Mouse (Mus musculus) MEL (cell line): ENCODE data around the gene Cyb5b. TPM values are rescaled to one million over a fixed set of nuclear protein-coding genes. Genes with fewer than 3 reads are reported as not detected.

Experiments used
- DNase-seq: peaks from one replicate; pipeline ENCODE4 v3.0.0; 2011; ENCODE audit warnings: low read depth, low spot score
- H3K27ac ChIP-seq: 2 replicates; pipeline ENCODE4 v1.5.1; 2012; ENCODE audit warnings: low read depth, mild to moderate bottlenecking, control low read depth, low read length, moderate library complexity; ENCODE audit not compliant: control insufficient read depth
- H3K27me3 ChIP-seq, 2 experiments: fragments of 150-350 bp in 1 of 2; sonication (generic) in 1 of 2; 2 replicates each; pipeline ENCODE4 v1.6.1; 2012; ENCODE audit warnings: low read length in 2 of 2, mild to moderate bottlenecking in 2 of 2, improper control_type of control experiment in 1 of 2, moderate library complexity in 1 of 2; ENCODE audit not compliant: insufficient read depth in 2 of 2, control insufficient read depth in 1 of 2
- H3K36me3 ChIP-seq, 2 experiments: 2 replicates each; pipeline ENCODE4 v1.6.1; 2012 to 2014; ENCODE audit warnings: low read length in 2 of 2, improper control_type of control experiment in 1 of 2, inconsistent platforms in 1 of 2, mild to moderate bottlenecking in 1 of 2; ENCODE audit not compliant: insufficient read depth in 2 of 2, control insufficient read depth in 1 of 2
- H3K4me1 ChIP-seq, 2 experiments: fragments of 150-350 bp in 1 of 2; sonication (generic) in 1 of 2; 2 replicates each; pipeline ENCODE4 v1.6.1; 2012; ENCODE audit warnings: low read length in 2 of 2, improper control_type of control experiment in 1 of 2, mild to moderate bottlenecking in 1 of 2; ENCODE audit not compliant: insufficient read depth in 2 of 2, control insufficient read depth in 1 of 2
- H3K4me3 ChIP-seq, 2 experiments: fragments of 150-350 bp in 1 of 2; sonication (generic) in 1 of 2; 2 replicates each; pipeline ENCODE4 v1.5.1; 2012; ENCODE audit warnings: low read depth in 2 of 2, low read length in 2 of 2, mild to moderate bottlenecking in 2 of 2, moderate library complexity in 2 of 2, control low read depth in 1 of 2, improper control_type of control experiment in 1 of 2; ENCODE audit not compliant: control insufficient read depth in 1 of 2, insufficient read depth in 1 of 2
- H3K79me2 ChIP-seq: 2 replicates; pipeline ENCODE4 v1.6.1; 2012; ENCODE audit warnings: mild to moderate bottlenecking, low read length, moderate library complexity; ENCODE audit not compliant: control insufficient read depth, poor library complexity, insufficient read depth
- H3K9ac ChIP-seq: 2 replicates; pipeline ENCODE4 v1.6.1; 2012; ENCODE audit warnings: low read depth, mild to moderate bottlenecking, control low read depth, low read length, moderate library complexity; ENCODE audit not compliant: control insufficient read depth, poor library complexity, severe bottlenecking
- H3K9me3 ChIP-seq: fragments of 150-350 bp; sonication (generic); replicated peaks from 2 replicates; pipeline ENCODE4 v1.6.1; 2012; ENCODE audit warnings: mild to moderate bottlenecking, low read length, improper control_type of control experiment, moderate library complexity; ENCODE audit not compliant: insufficient read depth
- BHLHE40 ChIP-seq: IDR thresholded peaks from 2 replicates; pipeline ENCODE4 v1.6.1; 2012; ENCODE audit warnings: low read depth, mild to moderate bottlenecking, inconsistent platforms, low read length, improper control_type of control experiment, borderline replicate concordance
- CTCF ChIP-seq, 3 experiments: IDR thresholded peaks in 2 of 3; conservative IDR thresholded peaks in 1 of 3; 2 replicates each; pipeline ENCODE4 v1.5.1; 2011 to 2012; ENCODE audit warnings: low read length in 3 of 3, low read depth in 2 of 3, mild to moderate bottlenecking in 2 of 3, improper control_type of control experiment in 1 of 3, inconsistent platforms in 1 of 3, mixed read lengths in 1 of 3, moderate library complexity in 1 of 3; ENCODE audit not compliant: control insufficient read depth in 1 of 3, insufficient read depth in 1 of 3, poor library complexity in 1 of 3, severe bottlenecking in 1 of 3
- E2F4 ChIP-seq: IDR thresholded peaks from 2 replicates; pipeline ENCODE4 v1.6.1; 2011; ENCODE audit warnings: low read depth, low read length, improper control_type of control experiment, borderline replicate concordance
- ELF1 ChIP-seq: IDR thresholded peaks from 2 replicates; pipeline ENCODE4 v1.6.1; 2014; ENCODE audit warnings: low read depth, mild to moderate bottlenecking, inconsistent platforms, low read length, improper control_type of control experiment, moderate library complexity
- EP300 ChIP-seq, 2 experiments: IDR thresholded peaks; 2 replicates each; pipeline ENCODE4 v1.6.1; 2011; ENCODE audit warnings: improper control_type of control experiment in 2 of 2, low read length in 2 of 2, low read depth in 1 of 2, mild to moderate bottlenecking in 1 of 2
- HCFC1 ChIP-seq: IDR thresholded peaks from 2 replicates; pipeline ENCODE4 v1.6.1; 2012; ENCODE audit warnings: low read depth, mild to moderate bottlenecking, inconsistent platforms, low read length, improper control_type of control experiment, moderate library complexity
- MAFK ChIP-seq: IDR thresholded peaks from 2 replicates; pipeline ENCODE4 v1.6.1; 2011; ENCODE audit warnings: low read depth, mild to moderate bottlenecking, low read length, improper control_type of control experiment, borderline replicate concordance
- MAX ChIP-seq: IDR thresholded peaks from 2 replicates; pipeline ENCODE4 v1.6.1; 2011; ENCODE audit warnings: low read length, improper control_type of control experiment
- MEF2A ChIP-seq: IDR thresholded peaks from 2 replicates; pipeline ENCODE4 v1.6.1; 2014; ENCODE audit warnings: low read depth, mild to moderate bottlenecking, inconsistent platforms, low read length, improper control_type of control experiment; ENCODE audit not compliant: poor library complexity, insufficient replicate concordance, severe bottlenecking; ENCODE audit errors: extremely low read depth
- MXI1 ChIP-seq: IDR thresholded peaks from 2 replicates; pipeline ENCODE4 v1.6.1; 2011; ENCODE audit warnings: mild to moderate bottlenecking, low read depth, low read length, improper control_type of control experiment
- NELFE ChIP-seq: IDR thresholded peaks from 2 replicates; pipeline ENCODE4 v1.6.1; 2011; ENCODE audit warnings: low read depth, low read length, improper control_type of control experiment
- NRF1 ChIP-seq: IDR thresholded peaks from 2 replicates; pipeline ENCODE4 v1.6.1; 2014; ENCODE audit warnings: low read depth, mild to moderate bottlenecking, inconsistent platforms, low read length, improper control_type of control experiment, moderate library complexity; ENCODE audit not compliant: poor library complexity, insufficient read depth, severe bottlenecking
- POLR2AphosphoS2 ChIP-seq: IDR thresholded peaks from 2 replicates; pipeline ENCODE4 v1.6.1; 2011; ENCODE audit warnings: low read length, improper control_type of control experiment
- POLR2AphosphoS5 ChIP-seq: IDR thresholded peaks from 2 replicates; pipeline ENCODE4 v1.6.1; 2012; ENCODE audit warnings: low read depth, borderline replicate concordance, mild to moderate bottlenecking, inconsistent platforms, low read length, moderate library complexity, mixed read lengths
- RAD21 ChIP-seq: IDR thresholded peaks from 2 replicates; pipeline ENCODE4 v1.6.1; 2011; ENCODE audit warnings: mild to moderate bottlenecking, low read depth, low read length, improper control_type of control experiment
- RCOR1 ChIP-seq: IDR thresholded peaks from 2 replicates; pipeline ENCODE4 v1.6.1; 2012; ENCODE audit warnings: low read depth, mild to moderate bottlenecking, inconsistent platforms, low read length, improper control_type of control experiment
- SIN3A ChIP-seq: IDR thresholded peaks from 2 replicates; pipeline ENCODE4 v1.6.1; 2012; ENCODE audit warnings: low read length, improper control_type of control experiment, inconsistent platforms
- SMC3 ChIP-seq: IDR thresholded peaks from 2 replicates; pipeline ENCODE4 v1.6.1; 2011; ENCODE audit warnings: low read depth, low read length, improper control_type of control experiment
- TAL1 ChIP-seq: IDR thresholded peaks from 2 replicates; pipeline ENCODE4 v1.6.1; 2012; ENCODE audit warnings: mild to moderate bottlenecking, inconsistent platforms, low read length, moderate library complexity, mixed read lengths
- TBP ChIP-seq: IDR thresholded peaks from 2 replicates; pipeline ENCODE4 v1.8.0; 2011; ENCODE audit warnings: low read depth, low read length, improper control_type of control experiment
- TCF12 ChIP-seq: IDR thresholded peaks from 2 replicates; pipeline ENCODE4 v1.6.1; 2014; ENCODE audit warnings: low read depth, mild to moderate bottlenecking, inconsistent platforms, low read length, improper control_type of control experiment, moderate library complexity
- ZC3H11A ChIP-seq: IDR thresholded peaks from 2 replicates; pipeline ENCODE4 v1.6.1; 2012; ENCODE audit warnings: low read depth, mild to moderate bottlenecking, inconsistent platforms, low read length, improper control_type of control experiment
- ZKSCAN1 ChIP-seq: IDR thresholded peaks from 2 replicates; pipeline ENCODE4 v1.6.1; 2012; ENCODE audit warnings: low read depth, mild to moderate bottlenecking, inconsistent platforms, low read length, improper control_type of control experiment, moderate library complexity
- ZMIZ1 ChIP-seq: IDR thresholded peaks from 2 replicates; pipeline ENCODE4 v1.6.1; 2012; ENCODE audit warnings: low read depth, mild to moderate bottlenecking, inconsistent platforms, low read length, improper control_type of control experiment, moderate library complexity
- ZNF384 ChIP-seq: IDR thresholded peaks from 2 replicates; pipeline ENCODE4 v1.6.1; 2012; ENCODE audit warnings: low read depth, mild to moderate bottlenecking, inconsistent platforms, low read length, improper control_type of control experiment
- polyA plus RNA-seq, 2 experiments: library from polyadenylated mRNA; stranded (reverse) in 1 of 2; unstranded in 1 of 2; fragments of >175 nt in 1 of 2; fragments of >200 nt in 1 of 2; gene quantifications; 2 replicates each; pipeline versions ENCODE4 v1.2.1 to v1.2.4; 2012; ENCODE audit warnings: low replicate concordance in 2 of 2, low read depth in 1 of 2; ENCODE audit not compliant: insufficient read length in 2 of 2, insufficient read depth in 1 of 2, missing spikeins in 1 of 2
- total RNA-seq: library from RNA; depleted of rRNA; stranded (reverse); fragments of 300-350 nt; gene quantifications from 2 replicates; pipeline ENCODE4 v1.2.3, GENCODE M21; 2012

Gene Cyb5b
- total and polyA plus RNA-seq, 3 experiments = 67.9 to 79.1 (median 69.4) TPM

- Histone ChIP-seq H3K79me2 (no peaks in the 10 kb centered on the region), H3K27ac (no peak overlapping the region), H3K9me3 (no peaks in the 10 kb centered on the region), H3K36me3 (peaks cover 0 to 21% of the 10 kb centered on the region in 2 experiments; a peak in 2 of 4 replicates), H3K9ac (peak overlapping the region; percentile 15), H3K4me3 (peak overlapping the region; percentile 35 to 65), H3K4me1 (peaks cover 0 to 7% of the 10 kb centered on the region in 2 experiments; a peak in 2 of 4 replicates), H3K27me3 (no peaks in the 10 kb centered on the region)
- TF ChIP-seq CTCF (IDR thresholded peaks at IDR 0.05 in 2 of 3, conservative IDR thresholded peaks at IDR 0.05 in 1 of 3; ENCODE audit: control insufficient read depth in 1 of 3, insufficient read depth in 1 of 3, low read depth in 2 of 3, low read length in 3 of 3, poor library complexity in 1 of 3, severe bottlenecking in 1 of 3) (peak; percentile 52 to 87 (median 55)), RCOR1 (no peak), HCFC1 (0 out of 2 replicates have a peak, but pooled peaks have one; percentile 32), POLR2AphosphoS5 (no peak), E2F4 (no peak), MEF2A (no peak), TCF12 (no peak), NRF1 (0 out of 2 replicates have a peak, but pooled peaks have one; percentile 10), MAFK (peak; percentile 95), MXI1 (0 out of 2 replicates have a peak, but pooled peaks have one; percentile 42), BHLHE40 (no peak), SIN3A (peak; percentile 61; the same call in 1 of the 2 replicates), SMC3 (peak; percentile 92), RAD21 (peak; percentile 78), TBP (no peak), EP300 (IDR thresholded peaks at IDR 0.05; ENCODE audit: low read depth in 1 of 2, low read length in 2 of 2) (no peak), ZC3H11A (peak; percentile 79), ZNF384 (0 out of 2 replicates have a peak, but pooled peaks have one; percentile 23)
- peak; percentile 88 for DNase-seq
These were observed 34.4 kb upstream of the Cyb5b start for GRCm38 (mm10) chr8:107116023-107116422.

- Histone ChIP-seq H3K27me3 (no peaks in the 10 kb centered on the region), H3K79me2 (no peaks in the 10 kb centered on the region), H3K4me1 (peaks cover 0 to 3% of the 10 kb centered on the region in 2 experiments; a peak in 1 of 4 replicates), H3K36me3 (peaks cover 0 to 16% of the 10 kb centered on the region in 2 experiments; a peak in 2 of 4 replicates), H3K27ac (no peak overlapping the region), H3K4me3 (no peak overlapping the region), H3K9ac (no peak overlapping the region), H3K9me3 (no peaks in the 10 kb centered on the region)
- no peak for DNase-seq
- no peak for TF ChIP-seq RAD21
- TF ChIP-seq NRF1 = no peak
- TF ChIP-seq MAX = no peak
- no peak for TF ChIP-seq MXI1
- TF ChIP-seq TBP = no peak
- TF ChIP-seq RCOR1 = no peak
- TF ChIP-seq MAFK = no peak
- no peak for TF ChIP-seq ZKSCAN1
- TF ChIP-seq POLR2AphosphoS2 = no peak
- no peak for TF ChIP-seq ZMIZ1
- no peak for TF ChIP-seq TAL1
- no peak for TF ChIP-seq SMC3
- no peak for TF ChIP-seq NELFE
- no peak for TF ChIP-seq ZC3H11A
- TF ChIP-seq ZNF384 = no peak
- no peak for TF ChIP-seq MEF2A
- TF ChIP-seq ELF1 = no peak
These were observed 33.4 kb upstream of the Cyb5b start for GRCm38 (mm10) chr8:107117019-107117418.
